Mouse (Mus musculus): ENCODE measurements at regions not wholly inside any gene's neighbourhood (a gene's known extent, or its start where the extent isn't known, plus 50 kb on each side); places are given as distances from the start of the nearest gene placed in this dataset.
A peak's percentile ranks its signal among the peaks of the same experiment; 100 is the strongest.
"Not testable (repeated sequence)": the region's sequence is repeated elsewhere in the genome, so short reads cannot be mapped to it uniquely, and the experiment has no call there.

- DNase-seq: no peak
Measured at GRCm38 (mm10) chr10:20891426-20891825, 60.9 kb upstream of the Ahi1 start.

- no peak for DNase-seq
Measured at GRCm38 (mm10) chr10:20883618-20884017, 68.7 kb upstream of the Ahi1 start.

- no peak for DNase-seq
Measured at GRCm38 (mm10) chr10:20882599-20882998, 69.7 kb upstream of the Ahi1 start.

GRCm38 (mm10) chr10:20880251-20880650 lies 72.1 kb upstream of the Ahi1 start:
- no peak for DNase-seq

GRCm38 (mm10) chr10:20879482-20879881 lies 72.9 kb upstream of the Ahi1 start:
- no peak for DNase-seq

- no peak for DNase-seq
Measured at GRCm38 (mm10) chr10:20867076-20867475, 85.3 kb upstream of the Ahi1 start.

- DNase-seq: no peak
Measured at GRCm38 (mm10) chr10:20865031-20865430, 87.3 kb upstream of the Ahi1 start.

GRCm38 (mm10) chr10:20857413-20857812 lies 94.9 kb upstream of the Ahi1 start:
- no peak for DNase-seq

GRCm38 (mm10) chr10:20854621-20855363 lies 97.6 kb upstream of the Ahi1 start:
- DNase-seq: peak; percentile 18 to 28

GRCm38 (mm10) chr10:20847287-20847686 lies 105.1 kb upstream of the Ahi1 start:
- DNase-seq: no peak

- no peak for DNase-seq
Measured at GRCm38 (mm10) chr10:20843277-20843676, 109.1 kb upstream of the Ahi1 start.

GRCm38 (mm10) chr10:20842131-20842530 lies 110.2 kb upstream of the Ahi1 start:
- DNase-seq: peak; percentile 30 to 35

- DNase-seq: peak in 1 of 2 experiments; percentile 37
Measured at GRCm38 (mm10) chr10:20841430-20842040, 110.8 kb upstream of the Ahi1 start.

GRCm38 (mm10) chr10:20838685-20839425 lies 113.5 kb upstream of the Ahi1 start:
- peak; percentile 7 to 11 for DNase-seq

GRCm38 (mm10) chr10:20836816-20837215 lies 111.9 kb upstream of the Pde7b start:
- DNase-seq: not testable (repeated sequence)

GRCm38 (mm10) chr10:20834806-20835575 lies 110.1 kb upstream of the Pde7b start:
- DNase-seq: no peak

GRCm38 (mm10) chr10:20828304-20828703 lies 103.4 kb upstream of the Pde7b start:
- DNase-seq: no peak

- DNase-seq: no peak
Measured at GRCm38 (mm10) chr10:20827473-20827872, 102.6 kb upstream of the Pde7b start.

GRCm38 (mm10) chr10:20818548-20818947 lies 93.7 kb upstream of the Pde7b start:
- DNase-seq: no peak

GRCm38 (mm10) chr10:20799792-20800191 lies 74.9 kb upstream of the Pde7b start:
- DNase-seq: no peak

GRCm38 (mm10) chr10:20798400-20798799 lies 73.5 kb upstream of the Pde7b start:
- no peak for DNase-seq

GRCm38 (mm10) chr10:20793956-20794355 lies 69.1 kb upstream of the Pde7b start:
- DNase-seq: no peak

GRCm38 (mm10) chr10:20780946-20781345 lies 56.1 kb upstream of the Pde7b start:
- no peak for DNase-seq
